Mouse (Mus musculus) layer of hippocampus, postnatal 36 days (tissue): ENCODE measurements around the gene Vpreb1. TPM values are rescaled to one million over a fixed set of nuclear protein-coding genes. Genes with fewer than 3 reads are reported as not detected.

Experiments
- DNase-seq, 2 experiments: peaks; one replicate each; pipeline ENCODE4 v3.0.0; 2022
- total RNA-seq, 2 experiments: library from RNA; stranded (reverse); gene quantifications; 2 replicates each; pipeline ENCODE4 v1.2.3; 2021

The Vpreb1 gene
- total RNA-seq, 2 experiments from 2014 or later = 1.5 TPM; not detected in 1

GRCm38 (mm10) chr16:16855541-16855940 is 15.1 kb downstream of the Vpreb1 start:
- DNase-seq = no peak

- peak in 1 of 2 experiments; percentile 18 for DNase-seq
Measured at GRCm38 (mm10) chr16:16854836-16855235, 15.8 kb downstream of the Vpreb1 start.

GRCm38 (mm10) chr16:16852411-16852810 is 18.2 kb downstream of the Vpreb1 start:
- no peak for DNase-seq

- no peak for DNase-seq
Measured at GRCm38 (mm10) chr16:16849196-16849595, 21.4 kb downstream of the Vpreb1 start.

GRCm38 (mm10) chr16:16829671-16830070 is 41.0 kb downstream of the Vpreb1 start:
- DNase-seq = no peak

- peak; percentile 50 to 53 for DNase-seq
Measured at GRCm38 (mm10) chr16:16828757-16829615, 41.7 kb downstream of the Vpreb1 start, which contains the start of gene Spag6l. Gene Spag6l (minus strand): TSS chr16:16829456.

- DNase-seq = no peak
Measured at GRCm38 (mm10) chr16:16826223-16826622, 44.4 kb downstream of the Vpreb1 start.

GRCm38 (mm10) chr16:16825476-16825875 is 45.2 kb downstream of the Vpreb1 start:
- no peak for DNase-seq

Other genes starting within 250 kb of the Vpreb1 start
- gene Olfr19, start 194.4 kb downstream of the Vpreb1 start, total RNA-seq = not detected
- 1 to 10 TPM; 8.9 to 9.4 TPM for gene Spag6l, start 41.4 kb downstream of the Vpreb1 start, total RNA-seq
- not detected for gene Igll1, start 6.9 kb downstream of the Vpreb1 start, total RNA-seq
- 10 to 100 TPM; 56.6 to 71.4 TPM for gene Top3b, start 107 bp downstream of the Vpreb1 start, total RNA-seq
- gene Ppm1f, start 25.6 kb upstream of the Vpreb1 start, total RNA-seq = 10 to 100 TPM; 47.0 to 49.5 TPM
- 100 to 1,000 TPM; 522 to 529 TPM for gene Mapk1, start 112.5 kb upstream of the Vpreb1 start, total RNA-seq
- gene Ypel1, start 198.9 kb upstream of the Vpreb1 start, total RNA-seq = 10 to 100 TPM; 35.4 to 38.5 TPM
- gene Ppil2, start 240.4 kb upstream of the Vpreb1 start, total RNA-seq = 100 to 1,000 TPM in 1 of 2 experiments, 10 to 100 TPM in 1; 84.9 to 102 TPM